Mouse (Mus musculus): ENCODE measurements around the gene Tub.

Tub gene

GRCm38 (mm10) chr7:108950312-108950761 lies at the start of gene Tub:
Gene Tub (plus strand): TSS chr7:108950338.
- DNase-seq = no peak

GRCm38 (mm10) chr7:108903969-108904368 lies 46.2 kb upstream of the Tub start:
- no peak for DNase-seq

GRCm38 (mm10) chr7:108927043-108927442 lies 23.1 kb upstream of the Tub start:
- no peak for DNase-seq

- DNase-seq = no peak
Observed at GRCm38 (mm10) chr7:108928280-108929188, 21.6 kb upstream of the Tub start.

- DNase-seq = no peak
Observed at GRCm38 (mm10) chr7:108929726-108930393, 20.3 kb upstream of the Tub start, which contains the start of gene Nlrp10. Gene Nlrp10 (minus strand): TSS chr7:108930178.

GRCm38 (mm10) chr7:108933794-108934731 lies 16.1 kb upstream of the Tub start, which contains the start of gene Eif3f:
Gene Eif3f (plus strand): TSS chr7:108934417.
- DNase-seq = peak; percentile 79 to 92

- DNase-seq = no peak
Observed at GRCm38 (mm10) chr7:108934836-108935235, 15.3 kb upstream of the Tub start.

- DNase-seq = no peak
Observed at GRCm38 (mm10) chr7:108935411-108935810, 14.7 kb upstream of the Tub start.

- DNase-seq = no peak
Observed at GRCm38 (mm10) chr7:108936591-108936990, 13.5 kb upstream of the Tub start.

- DNase-seq = no peak
Observed at GRCm38 (mm10) chr7:108941466-108941865, 8.7 kb upstream of the Tub start.

- DNase-seq = no peak
Observed at GRCm38 (mm10) chr7:108944002-108944401, 6.1 kb upstream of the Tub start.

- DNase-seq = no peak
Observed at GRCm38 (mm10) chr7:108948611-108949010, 1.5 kb upstream of the Tub start.

GRCm38 (mm10) chr7:108949301-108949700 lies 837 bp upstream of the Tub start:
- no peak for DNase-seq

- DNase-seq = no peak
Observed at GRCm38 (mm10) chr7:108950762-108951331, 709 bp downstream of the Tub start.

GRCm38 (mm10) chr7:108952801-108953200 lies 2.7 kb downstream of the Tub start:
- DNase-seq = no peak

GRCm38 (mm10) chr7:108954185-108954584 lies 4.0 kb downstream of the Tub start:
- DNase-seq = no peak

- no peak for DNase-seq
Observed at GRCm38 (mm10) chr7:108957734-108958133, 7.6 kb downstream of the Tub start.

- no peak for DNase-seq
Observed at GRCm38 (mm10) chr7:108965968-108966367, 15.8 kb downstream of the Tub start.

GRCm38 (mm10) chr7:108966742-108967362 lies 16.7 kb downstream of the Tub start:
- no peak for DNase-seq

GRCm38 (mm10) chr7:108968201-108968600 lies 18.1 kb downstream of the Tub start:
- no peak for DNase-seq

GRCm38 (mm10) chr7:108972273-108972672 lies 22.1 kb downstream of the Tub start:
- no peak for DNase-seq
